Mouse (Mus musculus) T-helper 1 cell (primary cell): ENCODE data around the gene Olfr55.
"Not testable (repeated sequence)": the region's sequence is repeated elsewhere in the genome, so short reads cannot be mapped to it uniquely, and the experiment has no call there.

ENCODE experiments used
- in situ Hi-C: fragments of 300-600 bp; cut with MboI, MseI; formaldehyde crosslinking; loops from one replicate; pipeline ENCODE4 v1.15.1; 2025; ENCODE audit warnings: high pct_unique_total_duplicates

Olfr55 gene

GRCm38 (mm10) chr17:33168147-33168546, at the start of gene Olfr55:
TSS of gene Olfr55 (plus strand) at chr17:33168447.
- in situ Hi-C loops, result not testable (repeated sequence)

- in situ Hi-C loops, result no loop called here
Observed at GRCm38 (mm10) chr17:33124546-33124945, 43.7 kb upstream of the Olfr55 start.

- in situ Hi-C loops, result no loop called here
Observed at GRCm38 (mm10) chr17:33126257-33126656, 42.0 kb upstream of the Olfr55 start.

GRCm38 (mm10) chr17:33139261-33139820, 28.9 kb upstream of the Olfr55 start, which contains the start of gene Morc2b:
TSS of gene Morc2b (minus strand) at chr17:33139683.
- in situ Hi-C loops, result loop anchor here (10.0 kb wide), 1 partner anchor 555 kb away; no protein-coding TSS in a partner anchor

- in situ Hi-C loops, result not testable (repeated sequence)
Observed at GRCm38 (mm10) chr17:33191002-33191401, 22.8 kb downstream of the Olfr55 start, which contains the start of gene Olfr239. TSS of gene Olfr239 (plus strand) at chr17:33191302.

GRCm38 (mm10) chr17:33221590-33221989, 53.3 kb downstream of the Olfr55 start, which contains the start of gene Olfr1564:
TSS of gene Olfr1564 (minus strand) at chr17:33221690.
- in situ Hi-C loops, result no loop called here
